Mouse (Mus musculus): ENCODE results near the gene Setd7. TPM values are rescaled to one million over a fixed set of nuclear protein-coding genes. Genes with fewer than 3 reads are reported as not detected.
A peak's percentile ranks its signal among the peaks of the same experiment; 100 is the strongest.

The Setd7 gene
- polyA plus RNA-seq, 1 experiment from 2014 or later: 2.7 TPM

DNA sequence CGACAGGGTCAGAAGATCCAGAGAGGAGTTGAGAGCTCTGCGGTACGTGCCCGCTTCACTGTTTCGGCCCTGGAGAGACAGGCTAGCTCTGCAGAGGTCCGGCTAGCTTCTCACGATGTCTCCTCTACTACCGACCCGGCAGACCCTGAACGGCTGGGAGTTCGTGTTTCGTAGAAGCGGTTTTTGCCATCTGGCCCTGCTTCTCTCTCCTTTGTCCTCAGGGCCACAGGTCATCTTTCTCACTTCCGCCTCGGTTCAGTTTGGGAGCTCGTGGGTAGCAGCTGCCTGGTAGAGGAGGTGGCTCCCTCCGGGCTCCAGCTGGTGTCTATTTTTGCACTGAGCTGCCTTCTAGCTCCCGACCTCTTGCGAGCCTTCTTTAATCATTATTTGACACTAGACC is 55.2 kb downstream of the Setd7 start:
- no peaks in the 10 kb centered on the region for H3K27me3 ChIP-seq (replicated peaks; ENCODE audit: control insufficient read depth, insufficient read depth, low read length)
- no peak for ATAC-seq
- H3K9me3 ChIP-seq (ENCODE audit: control insufficient read depth, low read length): no peaks in the 10 kb centered on the region
- H3K4me1 ChIP-seq (ENCODE audit: control insufficient read depth, insufficient read depth, low read depth, low read length): no peaks in the 10 kb centered on the region; the same call in 1 of the 2 replicates
- H3K9ac ChIP-seq (ENCODE audit: low read depth, low read length): no peak overlapping the region
- H3K4me2 ChIP-seq (ENCODE audit: low read length): no peak overlapping the region
- no peaks in the 10 kb centered on the region for H3K36me3 ChIP-seq (ENCODE audit: control insufficient read depth, insufficient read depth, low read length)
- WGBS: 46% methylated on average over 19 of the region's 19 CpGs
- no peak overlapping the region for H3K4me3 ChIP-seq (ENCODE audit: low read length)
- H3K27ac ChIP-seq (ENCODE audit: low read depth, low read length): no peak overlapping the region

GRCm38 (mm10) chr3:51504385-51504952 is 56.2 kb downstream of the Setd7 start:
- H3K4me3 ChIP-seq (ENCODE audit: low read length): no peak overlapping the region
- 36% methylated on average over 11 of the region's 11 CpGs for WGBS
- H3K9ac ChIP-seq (ENCODE audit: low read depth, low read length): no peak overlapping the region
- H3K27ac ChIP-seq (ENCODE audit: low read depth, low read length): no peak overlapping the region
- H3K4me2 ChIP-seq (ENCODE audit: low read length): no peak overlapping the region
- H3K27me3 ChIP-seq (replicated peaks; ENCODE audit: control insufficient read depth, insufficient read depth, low read length): no peaks in the 10 kb centered on the region
- no peaks in the 10 kb centered on the region for H3K9me3 ChIP-seq (ENCODE audit: control insufficient read depth, low read length)
- H3K4me1 ChIP-seq (ENCODE audit: control insufficient read depth, insufficient read depth, low read depth, low read length): no peaks in the 10 kb centered on the region; the same call in 1 of the 2 replicates
- ATAC-seq: no peak
- no peaks in the 10 kb centered on the region for H3K36me3 ChIP-seq (ENCODE audit: control insufficient read depth, insufficient read depth, low read length)

DNA sequence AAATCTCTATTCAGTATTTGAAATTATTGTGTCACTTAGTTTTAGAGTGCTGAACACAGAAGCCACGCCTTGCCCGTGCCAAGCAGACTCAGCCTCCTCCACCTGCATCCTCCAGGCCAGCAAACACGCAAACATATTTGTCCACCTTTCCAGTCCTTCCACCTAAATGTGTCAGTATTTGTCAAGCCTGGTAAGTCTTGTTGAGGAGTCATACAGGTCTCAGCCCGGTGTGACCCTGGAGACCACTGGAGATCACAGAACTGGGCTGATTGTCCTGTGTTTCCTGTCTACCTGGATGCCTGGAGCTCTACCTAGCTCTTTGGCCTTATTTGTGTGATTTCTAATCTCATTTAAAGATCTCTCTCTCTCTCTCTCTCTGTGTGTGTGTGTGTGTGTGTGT is 60.8 kb downstream of the Setd7 start:
- no peak for ATAC-seq
- no peak overlapping the region for H3K4me3 ChIP-seq (ENCODE audit: low read length)
- no peak overlapping the region for H3K9ac ChIP-seq (ENCODE audit: low read depth, low read length)
- H3K36me3 ChIP-seq (ENCODE audit: control insufficient read depth, insufficient read depth, low read length): peaks cover 5% of the 10 kb centered on the region; the same call in 1 of the 2 replicates
- H3K9me3 ChIP-seq (ENCODE audit: control insufficient read depth, low read length): no peaks in the 10 kb centered on the region
- no peak overlapping the region for H3K4me2 ChIP-seq (ENCODE audit: low read length)
- no peak overlapping the region for H3K27ac ChIP-seq (ENCODE audit: low read depth, low read length)
- H3K4me1 ChIP-seq (ENCODE audit: control insufficient read depth, insufficient read depth, low read depth, low read length): no peaks in the 10 kb centered on the region; the same call in 1 of the 2 replicates
- WGBS: 94% methylated on average over 4 of the region's 4 CpGs
- no peaks in the 10 kb centered on the region for H3K27me3 ChIP-seq (replicated peaks; ENCODE audit: control insufficient read depth, insufficient read depth, low read length)

DNA sequence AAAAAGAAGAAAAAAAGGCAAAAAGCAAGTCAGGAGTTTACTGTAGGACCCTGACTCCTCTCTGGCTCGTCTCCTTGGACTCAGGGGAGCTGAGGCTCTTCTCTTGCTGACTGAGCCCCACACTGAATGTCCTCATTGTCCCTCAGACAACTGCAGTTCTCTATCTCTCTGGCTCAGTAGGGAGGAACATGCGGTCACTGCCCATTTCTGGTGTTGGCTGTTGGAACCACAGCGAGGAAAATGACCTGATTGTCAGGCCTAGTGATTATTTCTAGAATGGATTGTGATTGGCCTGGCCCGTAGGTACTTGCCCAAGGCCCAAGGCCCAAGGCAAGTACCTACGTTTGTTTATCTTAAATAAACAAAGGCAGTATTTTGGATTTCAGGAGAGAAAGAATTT is 62.0 kb downstream of the Setd7 start:
- H3K9ac ChIP-seq (ENCODE audit: low read depth, low read length): no peak overlapping the region
- H3K9me3 ChIP-seq (ENCODE audit: control insufficient read depth, low read length): no peaks in the 10 kb centered on the region
- no peaks in the 10 kb centered on the region for H3K4me1 ChIP-seq (ENCODE audit: control insufficient read depth, insufficient read depth, low read depth, low read length)
- no peaks in the 10 kb centered on the region for H3K27me3 ChIP-seq (replicated peaks; ENCODE audit: control insufficient read depth, insufficient read depth, low read length)
- 83% methylated on average over 5 of the region's 5 CpGs for WGBS
- H3K4me3 ChIP-seq (ENCODE audit: low read length): no peak overlapping the region
- peaks cover 11% of the 10 kb centered on the region for H3K36me3 ChIP-seq (ENCODE audit: control insufficient read depth, insufficient read depth, low read length)
- no peak overlapping the region for H3K27ac ChIP-seq (ENCODE audit: low read depth, low read length)
- ATAC-seq: no peak
- no peak overlapping the region for H3K4me2 ChIP-seq (ENCODE audit: low read length)

DNA sequence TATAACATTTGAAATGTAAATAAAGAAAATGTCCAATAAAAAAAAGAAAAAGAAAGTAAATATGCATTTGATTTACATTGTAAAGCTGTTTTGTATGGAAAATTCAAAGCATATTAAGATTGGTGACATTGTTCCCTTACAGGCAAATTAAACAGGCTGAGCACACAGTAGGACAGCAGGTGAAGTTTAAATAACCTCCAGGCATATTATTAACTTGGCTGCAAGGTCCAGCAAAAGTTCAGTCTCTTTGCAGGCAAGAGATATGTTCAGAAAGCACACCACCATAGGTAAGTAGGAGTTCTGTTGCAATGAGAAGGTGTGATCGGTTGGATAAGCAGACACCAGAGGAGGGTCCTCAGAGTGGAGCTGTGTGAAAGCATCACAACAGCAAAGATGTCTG is 62.7 kb downstream of the Setd7 start:
- no peak for ATAC-seq
- Histone ChIP-seq H3K4me1 (ENCODE audit: control insufficient read depth, insufficient read depth, low read depth, low read length) (no peaks in the 10 kb centered on the region), H3K27me3 (replicated peaks; ENCODE audit: control insufficient read depth, insufficient read depth, low read length) (no peaks in the 10 kb centered on the region), H3K4me2 (ENCODE audit: low read length) (no peak overlapping the region), H3K27ac (ENCODE audit: low read depth, low read length) (no peak overlapping the region), H3K9me3 (ENCODE audit: control insufficient read depth, low read length) (no peaks in the 10 kb centered on the region), H3K4me3 (ENCODE audit: low read length) (no peak overlapping the region), H3K36me3 (ENCODE audit: control insufficient read depth, insufficient read depth, low read length) (peaks cover 15% of the 10 kb centered on the region), H3K9ac (ENCODE audit: low read depth, low read length) (no peak overlapping the region)
- 93% methylated on average over 1 of the region's 1 CpGs for WGBS

DNA sequence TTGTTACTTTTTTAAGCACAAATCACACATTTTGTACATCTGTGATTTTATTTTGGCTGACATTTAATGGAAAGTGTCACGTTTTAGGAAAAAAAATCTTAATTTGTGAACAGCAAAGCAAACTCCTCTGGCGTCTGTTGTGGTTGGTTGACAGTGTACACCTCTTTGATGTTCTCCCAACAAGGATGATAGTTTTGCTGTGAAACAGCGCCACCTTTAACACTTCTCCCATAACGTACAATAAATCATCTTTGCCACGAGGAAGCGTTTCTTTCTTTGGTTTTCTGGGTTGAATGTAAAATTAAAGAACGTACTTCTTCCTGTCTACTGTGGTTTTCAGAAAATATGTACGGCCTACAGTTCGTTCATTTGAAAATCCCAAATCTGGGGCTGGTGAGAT is 65.0 kb downstream of the Setd7 start:
- Histone ChIP-seq H3K27me3 (replicated peaks; ENCODE audit: control insufficient read depth, insufficient read depth, low read length) (no peaks in the 10 kb centered on the region), H3K9ac (ENCODE audit: low read depth, low read length) (no peak overlapping the region), H3K36me3 (ENCODE audit: control insufficient read depth, insufficient read depth, low read length) (peaks cover 15% of the 10 kb centered on the region), H3K4me3 (ENCODE audit: low read length) (no peak overlapping the region), H3K9me3 (ENCODE audit: control insufficient read depth, low read length) (no peaks in the 10 kb centered on the region), H3K27ac (ENCODE audit: low read depth, low read length) (no peak overlapping the region), H3K4me2 (ENCODE audit: low read length) (no peak overlapping the region), H3K4me1 (ENCODE audit: control insufficient read depth, insufficient read depth, low read depth, low read length) (no peaks in the 10 kb centered on the region)
- 95% methylated on average over 9 of the region's 9 CpGs for WGBS
- no peak for ATAC-seq

- 82% methylated on average over 2 of the region's 2 CpGs for WGBS
These were observed 66.2 kb downstream of the Setd7 start for GRCm38 (mm10) chr3:51494466-51494865.

GRCm38 (mm10) chr3:51493272-51493838 is 67.3 kb downstream of the Setd7 start:
- WGBS: 90% methylated on average over 13 of the region's 13 CpGs
- H3K4me2 ChIP-seq (ENCODE audit: low read length): no peak overlapping the region
- H3K4me1 ChIP-seq (ENCODE audit: control insufficient read depth, insufficient read depth, low read depth, low read length): no peaks in the 10 kb centered on the region
- H3K4me3 ChIP-seq (ENCODE audit: low read length): no peak overlapping the region
- H3K27me3 ChIP-seq (replicated peaks; ENCODE audit: control insufficient read depth, insufficient read depth, low read length): no peaks in the 10 kb centered on the region
- H3K9me3 ChIP-seq (ENCODE audit: control insufficient read depth, low read length): no peaks in the 10 kb centered on the region
- H3K9ac ChIP-seq (ENCODE audit: low read depth, low read length): no peak overlapping the region
- ATAC-seq: no peak
- no peak overlapping the region for H3K27ac ChIP-seq (ENCODE audit: low read depth, low read length)
- H3K36me3 ChIP-seq (ENCODE audit: control insufficient read depth, insufficient read depth, low read length): peaks cover 17% of the 10 kb centered on the region

More at GRCm38 (mm10) chr3:51494466-51494865, 66.2 kb downstream of the Setd7 start:
- no peak for ATAC-seq
- Histone ChIP-seq H3K9me3 (ENCODE audit: control insufficient read depth, low read length) (no peaks in the 10 kb centered on the region), H3K4me1 (ENCODE audit: control insufficient read depth, insufficient read depth, low read depth, low read length) (no peaks in the 10 kb centered on the region), H3K4me2 (ENCODE audit: low read length) (no peak overlapping the region), H3K9ac (ENCODE audit: low read depth, low read length) (no peak overlapping the region), H3K27ac (ENCODE audit: low read depth, low read length) (no peak overlapping the region), H3K27me3 (replicated peaks; ENCODE audit: control insufficient read depth, insufficient read depth, low read length) (no peaks in the 10 kb centered on the region), H3K4me3 (ENCODE audit: low read length) (no peak overlapping the region), H3K36me3 (ENCODE audit: control insufficient read depth, insufficient read depth, low read length) (peaks cover 15% of the 10 kb centered on the region)

GRCm38 (mm10) chr3:51490088-51490753 is 70.5 kb downstream of the Setd7 start:
- Histone ChIP-seq H3K9me3 (ENCODE audit: control insufficient read depth, low read length) (no peaks in the 10 kb centered on the region), H3K36me3 (ENCODE audit: control insufficient read depth, insufficient read depth, low read length) (peaks cover 15% of the 10 kb centered on the region), H3K4me1 (ENCODE audit: control insufficient read depth, insufficient read depth, low read depth, low read length) (peaks cover 12% of the 10 kb centered on the region), H3K9ac (ENCODE audit: low read depth, low read length) (no peak overlapping the region), H3K4me3 (ENCODE audit: low read length) (no peak overlapping the region), H3K27me3 (replicated peaks; ENCODE audit: control insufficient read depth, insufficient read depth, low read length) (no peaks in the 10 kb centered on the region), H3K4me2 (ENCODE audit: low read length) (no peak overlapping the region), H3K27ac (ENCODE audit: low read depth, low read length) (peak overlapping the region; percentile 49; the same call in 1 of the 2 replicates)
- ATAC-seq: no peak
- 75% methylated on average over 7 of the region's 7 CpGs for WGBS

All from hindbrain, embryonic 16.5 days (tissue).